Mouse (Mus musculus): ENCODE measurements at regions not wholly inside any gene's neighbourhood (a gene's known extent, or its start where the extent isn't known, plus 50 kb on each side); places are given as distances from the start of the nearest gene placed in this dataset.

GRCm38 (mm10) chr1:193572827-193573226, 202.7 kb upstream of the Camk1g start:
- no peak for DNase-seq (ENCODE audit: low spot score)

- no peak for DNase-seq (ENCODE audit: low spot score)
Measured at GRCm38 (mm10) chr1:193572411-193572810, 202.3 kb upstream of the Camk1g start.

- DNase-seq (ENCODE audit: low spot score), result no peak
Measured at GRCm38 (mm10) chr1:193571088-193571487, 201.0 kb upstream of the Camk1g start.

GRCm38 (mm10) chr1:193568586-193569174, 198.6 kb upstream of the Camk1g start:
- DNase-seq (ENCODE audit: low spot score), result no peak

- DNase-seq (ENCODE audit: low spot score), result no peak
Measured at GRCm38 (mm10) chr1:193567217-193567616, 197.1 kb upstream of the Camk1g start.

GRCm38 (mm10) chr1:193564225-193564624, 194.1 kb upstream of the Camk1g start:
- no peak for DNase-seq (ENCODE audit: low spot score)

- no peak for DNase-seq (ENCODE audit: low spot score)
Measured at GRCm38 (mm10) chr1:193562242-193562641, 192.1 kb upstream of the Camk1g start.

DNA sequence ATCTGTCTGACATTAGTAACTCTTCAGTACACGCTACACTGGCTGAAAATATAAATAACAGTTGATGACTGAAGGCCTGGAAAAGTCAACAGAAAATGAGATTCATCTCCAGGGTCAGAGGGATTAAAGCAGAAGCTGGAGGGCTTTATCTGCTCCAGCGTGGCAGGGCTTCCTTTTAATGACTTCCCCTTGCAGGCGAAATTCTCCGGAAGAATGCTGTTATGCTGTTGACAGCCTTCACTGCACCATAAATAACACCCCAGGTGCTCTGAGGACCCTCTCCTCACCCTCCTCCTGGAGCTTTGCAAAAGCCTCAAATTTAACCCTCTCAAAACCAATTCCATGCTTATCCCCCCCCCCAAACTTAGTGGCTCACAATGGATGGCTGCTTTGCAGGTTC, 188.0 kb upstream of the Camk1g start:
- no peak for DNase-seq (ENCODE audit: low spot score)

DNA sequence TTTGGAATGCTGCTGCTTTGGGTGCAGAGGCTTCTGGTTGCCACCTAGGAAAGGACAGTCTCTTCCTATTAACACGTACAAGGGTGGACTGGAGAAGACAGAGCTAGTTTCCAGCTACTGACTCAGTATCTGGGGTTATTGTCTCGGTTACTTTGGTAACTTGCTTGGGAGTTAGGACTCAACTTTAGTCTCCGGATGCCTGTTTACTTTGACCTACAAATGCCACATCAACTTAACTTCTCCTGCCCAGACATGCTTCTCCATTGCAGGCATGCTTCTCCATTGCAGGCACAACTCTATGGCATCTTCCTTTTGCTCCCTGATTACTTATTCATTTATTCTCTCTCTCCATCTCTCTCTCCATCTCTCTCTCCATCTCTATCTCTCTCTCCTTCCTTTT, 184.6 kb upstream of the Camk1g start:
- DNase-seq (ENCODE audit: low spot score), result no peak

- DNase-seq (ENCODE audit: low spot score), result no peak
Measured at GRCm38 (mm10) chr1:193552348-193552747, 182.2 kb upstream of the Camk1g start.

DNA sequence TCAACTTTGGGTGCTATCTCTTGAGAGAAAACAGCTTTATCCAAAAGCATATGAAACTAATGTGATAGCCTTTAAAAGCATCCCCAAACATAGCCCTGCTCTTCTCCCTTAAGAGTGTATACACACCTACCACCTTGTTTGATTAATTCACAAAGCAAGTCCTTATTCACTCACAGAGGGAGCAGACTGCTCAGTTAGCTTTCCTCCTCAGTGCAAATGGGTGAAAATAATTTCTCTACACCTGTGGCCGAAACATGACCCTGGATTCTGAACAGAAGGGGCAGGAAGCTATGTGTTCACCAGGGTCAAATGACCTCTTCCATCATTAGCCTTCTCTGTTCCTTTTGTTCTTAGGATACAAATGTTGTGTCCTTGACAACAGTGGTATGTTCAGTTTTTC, 181.2 kb upstream of the Camk1g start:
- no peak for DNase-seq (ENCODE audit: low spot score)

- no peak for DNase-seq (ENCODE audit: low spot score)
Measured at GRCm38 (mm10) chr1:193550761-193551160, 180.7 kb upstream of the Camk1g start.

DNA sequence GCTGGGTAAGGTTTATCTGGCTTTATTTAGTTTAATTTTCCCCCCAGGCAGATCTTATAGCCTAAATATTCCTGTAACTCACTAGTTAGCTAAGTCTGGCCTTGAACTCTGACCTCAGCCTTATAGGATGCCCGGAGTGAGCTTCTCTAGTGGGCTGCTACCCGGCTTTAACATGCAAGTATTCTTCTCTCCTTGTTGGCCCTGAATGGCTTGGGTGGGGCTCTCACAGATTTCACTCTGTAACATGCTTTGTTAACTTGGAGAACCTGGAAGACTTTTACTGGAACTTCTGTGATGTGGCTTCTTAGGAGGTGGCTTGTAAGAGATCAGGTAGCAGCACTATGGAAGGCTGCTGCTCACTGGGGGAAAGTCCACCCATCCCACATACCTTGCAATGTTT, 177.3 kb upstream of the Camk1g start:
- no peak for DNase-seq (ENCODE audit: low spot score)

DNA sequence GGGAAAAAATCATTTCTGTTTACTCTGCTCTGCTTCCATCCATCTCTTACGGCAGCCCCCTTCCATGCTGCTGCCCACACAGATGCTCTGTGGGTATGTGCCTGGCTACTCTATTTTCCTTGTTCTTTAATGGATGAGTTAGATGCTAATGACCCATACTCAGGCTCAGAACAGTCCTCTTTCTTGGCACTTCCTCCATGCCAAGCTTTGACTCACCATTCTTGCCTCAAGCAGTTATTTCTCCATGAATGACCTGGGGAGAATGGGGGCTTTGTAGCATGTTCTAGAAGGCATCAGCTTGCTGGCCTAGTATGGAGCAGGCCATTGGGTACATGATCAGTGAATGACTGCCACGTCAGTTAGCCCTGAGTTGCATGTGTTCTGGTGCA, 175.9 kb upstream of the Camk1g start:
- DNase-seq (ENCODE audit: low spot score), result no peak

GRCm38 (mm10) chr1:193545406-193546043, 175.4 kb upstream of the Camk1g start:
- DNase-seq (ENCODE audit: low spot score), result no peak

DNA sequence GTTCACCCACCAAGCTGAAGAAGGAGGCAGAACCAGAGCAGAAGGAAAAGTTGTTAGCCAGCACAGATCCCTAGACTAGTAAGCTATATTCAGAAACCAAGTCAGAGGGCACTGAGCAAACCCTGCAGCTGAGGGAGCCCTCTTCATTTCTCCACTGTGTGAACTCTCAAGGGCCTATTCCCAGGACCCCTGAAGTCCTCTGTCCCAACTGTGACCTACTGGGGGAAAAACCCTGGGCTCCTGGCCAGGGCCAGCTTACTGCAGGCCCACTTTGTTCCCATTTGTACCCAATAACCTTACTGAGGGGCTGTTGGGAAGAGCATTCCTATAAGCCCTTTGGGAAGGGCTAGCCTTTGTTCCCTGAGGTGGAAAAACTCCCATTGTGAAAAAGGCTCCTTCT, 174.7 kb upstream of the Camk1g start:
- no peak for DNase-seq (ENCODE audit: low spot score)

GRCm38 (mm10) chr1:193543834-193544233, 173.7 kb upstream of the Camk1g start:
- DNase-seq (ENCODE audit: low spot score), result no peak

DNA sequence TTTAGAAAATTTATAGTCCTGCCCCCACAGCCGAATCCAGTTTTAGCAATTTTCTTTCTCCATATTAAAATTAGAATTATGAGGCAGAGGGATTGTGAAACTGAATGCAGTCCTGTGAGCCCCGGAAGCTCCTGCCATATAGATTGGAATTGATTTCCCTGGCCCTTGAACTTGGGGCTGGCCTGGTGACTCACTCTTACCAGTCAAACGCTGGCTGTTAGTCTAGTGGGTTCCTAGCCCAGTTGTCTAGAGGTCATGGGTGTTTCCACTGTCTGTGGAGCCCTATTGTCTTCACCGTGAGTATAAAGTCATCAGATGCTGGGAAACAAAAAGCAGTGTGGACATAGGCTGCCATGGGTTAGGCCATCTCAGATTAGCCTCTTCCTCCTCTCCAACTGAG, 173.2 kb upstream of the Camk1g start:
- no peak for DNase-seq (ENCODE audit: low spot score)

GRCm38 (mm10) chr1:193541934-193542580, 172.0 kb upstream of the Camk1g start:
- no peak for DNase-seq (ENCODE audit: low spot score)

DNA sequence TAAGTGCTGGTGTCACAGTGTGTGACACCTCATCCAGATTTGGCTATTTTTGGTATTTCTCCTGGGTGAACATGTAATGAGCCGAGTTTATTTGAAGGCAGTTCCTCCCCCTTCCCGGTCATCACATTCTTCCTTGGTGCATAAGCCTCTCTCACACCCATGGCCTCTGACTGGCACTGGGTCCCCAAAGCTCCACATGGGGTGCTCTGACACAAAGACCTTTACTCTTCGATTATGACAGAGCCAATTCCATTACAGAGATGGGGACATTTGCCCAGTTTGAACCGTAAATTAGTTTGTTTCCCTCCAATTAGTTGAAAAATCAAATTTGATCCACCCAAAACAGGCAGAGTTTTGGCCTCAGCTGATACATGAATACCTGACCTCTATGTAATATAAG, 171.2 kb upstream of the Camk1g start:
- DNase-seq (ENCODE audit: low spot score), result no peak

- no peak for DNase-seq (ENCODE audit: low spot score)
Measured at GRCm38 (mm10) chr1:193540486-193540885, 170.4 kb upstream of the Camk1g start.

DNA sequence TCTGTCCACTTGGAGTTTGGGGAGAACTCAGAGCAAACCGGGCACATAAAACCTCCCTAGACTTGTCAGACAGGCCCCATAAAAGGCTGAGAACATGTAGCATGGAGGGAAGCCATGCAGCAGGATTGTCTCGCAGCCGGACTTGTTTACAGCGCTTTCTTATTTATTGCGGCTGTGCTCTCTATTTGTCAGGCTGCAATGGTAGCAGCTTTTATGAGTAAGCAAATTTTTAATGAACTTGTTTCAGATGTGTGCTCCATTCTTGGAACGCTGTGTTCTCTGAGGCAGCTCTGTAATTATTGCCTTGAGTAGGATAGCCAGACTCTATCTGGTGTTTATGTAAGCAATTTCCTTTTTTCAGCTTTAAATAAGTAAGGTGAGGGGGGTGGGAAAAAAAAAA, 169.2 kb upstream of the Camk1g start:
- DNase-seq (ENCODE audit: low spot score), result no peak

- no peak for DNase-seq (ENCODE audit: low spot score)
Measured at GRCm38 (mm10) chr1:193538425-193538824, 168.3 kb upstream of the Camk1g start.

DNA sequence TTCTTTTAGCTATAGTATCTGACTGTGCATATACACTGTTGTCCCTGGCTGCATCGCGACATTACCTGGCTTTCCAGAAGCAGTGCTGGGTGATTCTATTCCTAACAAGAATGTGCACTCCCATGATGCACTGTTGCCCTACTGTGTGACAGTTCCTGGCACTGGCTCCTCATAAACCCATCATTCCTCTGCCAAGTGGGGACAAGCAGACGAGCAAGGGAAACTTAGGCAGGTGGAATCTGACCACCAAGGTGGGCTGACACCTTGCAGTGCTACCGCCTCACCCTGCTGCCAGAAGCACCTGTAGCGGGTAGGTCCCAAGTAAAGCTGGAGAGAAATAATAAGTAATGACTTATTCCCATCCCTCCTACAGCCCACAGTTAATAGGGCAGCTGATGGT, 167.5 kb upstream of the Camk1g start:
- DNase-seq (ENCODE audit: low spot score), result no peak
